Mouse (Mus musculus): ENCODE results near the gene Gm21903. TPM values are rescaled to one million over a fixed set of nuclear protein-coding genes. Genes with fewer than 3 reads are reported as not detected.
"Not testable (repeated sequence)": the region's sequence is repeated elsewhere in the genome, so short reads cannot be mapped to it uniquely, and the experiment has no call there.

Gm21903 gene
- not detected for total RNA-seq (2021)

DNA sequence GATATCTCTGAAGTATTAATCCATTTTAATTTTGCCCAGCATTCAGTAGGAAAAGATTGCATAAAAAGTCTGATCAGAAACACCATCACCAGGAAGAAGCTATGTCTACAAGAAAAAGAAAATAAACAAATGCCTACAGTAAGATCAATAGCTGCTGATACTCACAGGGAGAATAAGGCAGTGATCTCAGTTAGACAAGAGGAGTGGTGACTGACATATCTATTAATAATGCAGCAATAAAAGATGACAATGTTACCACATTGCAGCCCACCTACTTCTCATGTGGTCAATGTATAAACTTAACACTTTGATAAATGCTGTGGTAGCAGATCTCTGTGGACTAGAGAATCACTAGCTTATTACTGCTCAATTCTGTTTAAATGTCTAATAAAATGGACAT is at the start of gene Gm21903:
Gm21903 (minus strand) TSS at position 101 of the 400 bp plus-strand sequence.
- intact Hi-C loops (cut with DNase I): no loop called here
- no peak for DNase-seq (ENCODE audit: low spot score in 2 of 2)

DNA sequence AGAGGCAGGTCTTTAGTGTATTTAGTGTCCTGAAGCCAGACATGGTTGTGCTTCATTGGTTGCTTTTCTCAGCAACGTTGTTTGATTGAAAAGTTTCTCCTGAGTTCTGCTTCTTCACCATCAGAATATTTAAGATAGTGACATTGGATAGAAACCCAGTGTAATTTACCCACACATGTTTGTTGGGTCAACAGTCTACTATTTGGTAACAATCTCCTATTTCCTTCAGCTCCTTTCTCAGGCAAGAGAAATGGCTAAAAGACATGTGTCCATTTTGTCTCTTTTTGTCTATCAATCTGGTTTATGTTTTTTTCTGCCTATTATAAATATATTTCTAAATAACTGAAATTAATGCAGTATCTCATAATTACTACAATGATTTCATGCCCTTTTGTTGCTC is 33.8 kb upstream of the Gm21903 start, which contains the start of gene Esp23:
Esp23 (minus strand) TSS at position 101 of the 400 bp plus-strand sequence.
- intact Hi-C loops (cut with DNase I): no loop called here
- DNase-seq (ENCODE audit: low spot score in 2 of 2): no peak

DNA sequence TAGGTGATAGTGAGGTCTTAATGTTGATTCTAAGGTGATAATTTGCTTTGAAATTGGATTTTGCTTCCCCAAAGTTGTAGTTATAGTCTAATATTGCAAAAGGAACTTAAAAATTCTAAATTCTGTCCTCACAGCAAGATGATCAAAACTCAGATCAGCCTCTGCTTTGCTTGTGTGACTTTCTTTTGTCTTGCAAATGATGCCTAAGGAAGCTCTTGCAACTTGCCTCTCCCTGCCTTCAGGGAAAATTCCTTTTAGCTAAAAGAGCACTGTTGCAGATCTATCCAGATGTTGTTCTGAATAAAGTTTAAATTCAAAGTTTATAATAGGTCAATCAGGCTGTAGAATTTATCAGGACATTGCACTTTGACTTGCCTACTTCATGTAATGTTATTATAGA is 20.5 kb upstream of the Gm21903 start:
- no peak for DNase-seq (ENCODE audit: low spot score in 2 of 2)
- intact Hi-C loops (cut with DNase I): no loop called here

DNA sequence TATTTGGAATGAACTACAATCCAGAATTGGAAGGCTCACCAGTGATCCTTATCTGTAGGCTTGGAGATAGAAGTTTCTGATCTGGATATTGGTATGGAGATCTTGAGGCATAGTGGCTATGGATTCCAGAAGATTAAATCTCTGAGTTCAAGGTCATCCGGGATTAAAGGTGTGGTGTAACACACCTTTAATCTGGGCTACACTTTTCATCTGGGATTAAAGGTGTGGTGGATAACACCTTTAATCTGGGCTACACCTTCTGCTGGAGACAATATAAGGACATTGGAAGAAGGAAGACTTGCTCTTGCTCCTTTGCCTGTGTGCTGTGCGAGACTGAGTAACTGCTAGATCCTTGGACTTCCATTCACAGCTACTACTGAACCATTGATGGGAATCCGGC is 6.7 kb downstream of the Gm21903 start, which contains the start of gene Esp24:
Esp24 (plus strand) TSS at position 301 of the 400 bp plus-strand sequence.
- intact Hi-C loops (cut with DNase I); DNase-seq (ENCODE audit: low spot score in 2 of 2): not testable (repeated sequence)

DNA sequence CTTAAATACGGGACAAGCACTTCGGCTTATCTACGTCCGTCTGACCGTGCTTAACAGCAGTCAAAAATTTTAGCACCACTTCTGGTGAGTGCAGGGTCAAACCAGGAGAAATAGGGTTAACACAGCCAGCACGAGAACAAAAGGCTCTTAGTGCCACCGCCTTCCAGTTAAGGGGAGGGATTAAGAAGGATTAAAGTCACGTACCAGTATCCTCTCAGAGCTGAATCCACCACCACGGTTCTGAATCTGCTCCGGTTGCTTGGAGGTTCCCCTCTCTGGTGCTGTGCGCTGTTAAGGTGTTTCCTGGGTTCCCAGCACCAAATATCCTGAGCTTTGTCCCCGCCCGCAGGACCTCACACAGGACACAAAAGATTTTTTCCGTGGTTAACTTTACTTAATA is 26.0 kb downstream of the Gm21903 start:
- intact Hi-C loops (cut with DNase I): no loop called here
- DNase-seq (ENCODE audit: low spot score in 2 of 2): no peak

DNA sequence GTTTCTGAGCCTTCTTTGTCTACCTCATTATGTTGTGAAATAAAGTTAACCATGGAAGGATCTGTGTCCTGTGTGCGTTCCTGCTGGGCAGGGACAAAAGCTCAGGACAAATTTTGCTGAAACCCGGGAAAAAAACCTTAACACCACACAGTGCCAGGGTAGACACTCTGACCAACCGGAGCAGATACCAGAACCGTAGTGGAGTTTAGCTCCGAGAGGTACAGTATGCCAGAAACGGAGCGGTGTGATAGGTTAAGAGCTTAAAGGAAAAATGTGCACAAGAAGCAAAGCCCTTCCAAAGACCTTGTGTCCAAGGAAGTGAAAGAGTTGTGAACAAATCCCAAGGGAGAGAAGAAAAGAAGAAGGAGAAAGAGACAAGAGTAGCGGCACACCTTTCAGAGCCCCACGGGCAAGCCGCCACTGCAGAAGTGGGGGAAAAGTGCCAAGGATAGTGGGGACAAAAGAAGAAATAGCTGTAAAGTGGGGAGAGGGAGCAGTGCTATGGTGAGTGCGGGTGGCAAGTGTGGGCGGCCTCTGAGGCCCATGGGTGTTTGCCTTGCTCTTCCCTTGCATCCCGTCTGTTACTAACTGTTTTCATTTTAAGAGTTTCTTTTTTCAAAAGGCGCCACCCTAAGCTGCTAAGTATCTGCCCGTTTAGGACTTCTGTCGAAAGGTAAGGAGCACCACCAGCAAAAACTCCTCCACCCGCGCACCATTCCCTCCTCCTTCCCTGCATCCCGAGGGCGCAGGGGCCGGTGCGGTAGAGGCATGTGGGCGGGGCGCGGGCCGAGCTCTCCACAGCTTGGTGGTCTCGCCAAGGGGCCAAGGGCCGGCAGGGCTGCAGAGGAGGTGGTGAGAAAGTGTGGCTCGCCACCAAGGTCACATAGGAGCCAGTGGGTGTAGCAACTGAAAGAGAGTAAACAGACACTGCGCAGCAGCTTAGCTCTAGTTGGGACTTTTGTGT is 32.2 kb downstream of the Gm21903 start:
- no peak for DNase-seq (ENCODE audit: low spot score in 2 of 2)
- intact Hi-C loops (cut with DNase I): no loop called here

DNA sequence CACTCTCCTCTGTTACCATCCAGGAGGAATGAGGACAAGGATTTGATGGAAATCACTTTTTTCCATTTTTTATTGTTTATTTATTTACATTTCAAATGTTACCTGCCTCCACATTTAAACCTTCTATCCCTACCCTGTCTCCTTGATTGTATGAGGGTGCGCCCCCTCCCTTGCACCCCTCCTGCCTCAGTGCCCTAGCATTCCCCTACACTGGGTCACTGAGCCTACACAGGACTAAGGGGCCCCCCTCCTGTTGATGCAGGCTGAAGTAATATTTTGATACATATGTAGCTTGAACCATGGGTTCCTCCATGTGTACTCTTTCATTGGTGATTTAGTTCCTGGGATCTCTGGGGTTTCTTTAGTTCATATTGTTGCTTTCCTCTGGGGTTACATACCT is 33.3 kb downstream of the Gm21903 start:
- no peak for DNase-seq (ENCODE audit: low spot score in 2 of 2)
- intact Hi-C loops (cut with DNase I): no loop called here

Other genes starting within 250 kb of the Gm21903 start
- gene Esp24, start 6.6 kb downstream of the Gm21903 start, total RNA-seq (2021): not detected
- gene Esp23, start 33.7 kb upstream of the Gm21903 start, total RNA-seq (2021): not detected
- not detected for gene Esp22, start 52.0 kb upstream of the Gm21903 start, total RNA-seq (2021)

Measured in left cerebral cortex, postnatal 25 days (tissue).